Mouse (Mus musculus) midbrain, embryonic 11.5 days (tissue): ENCODE data around the gene Grn. TPM values are rescaled to one million over a fixed set of nuclear protein-coding genes. Genes with fewer than 3 reads are reported as not detected.

ENCODE experiments used
- ATAC-seq: fragments of 200-750 bp; cut with Nextera tagmentation; 2 replicates; pipeline ENCODE4 v1.8.0; 2017; ENCODE audit warnings: moderate TSS enrichment, moderate library complexity; ENCODE audit not compliant: low FRiP score
- DNase-seq: peaks from one replicate; pipeline ENCODE4 v3.0.0; 2015; ENCODE audit warnings: low spot score; ENCODE audit errors: missing footprints
- H3K27ac ChIP-seq: fragments of 300-500 bp; sonication (generic); 2 replicates; pipeline ENCODE4 v1.5.1; 2014; ENCODE audit warnings: low read depth, low read length
- H3K27me3 ChIP-seq: fragments of 300-500 bp; sonication (generic); 2 replicates; pipeline ENCODE4 v1.6.1; 2014; ENCODE audit warnings: mild to moderate bottlenecking, low read length, moderate library complexity, mixed read lengths; ENCODE audit not compliant: control insufficient read depth, insufficient read depth
- H3K36me3 ChIP-seq: fragments of 300-500 bp; sonication (generic); 2 replicates; pipeline ENCODE4 v1.6.1; 2014; ENCODE audit warnings: mild to moderate bottlenecking, low read length, moderate library complexity, mixed read lengths; ENCODE audit not compliant: control insufficient read depth, insufficient read depth
- H3K4me1 ChIP-seq: fragments of 300-500 bp; sonication (generic); 2 replicates; pipeline ENCODE4 v1.6.1; 2014; ENCODE audit warnings: low read length; ENCODE audit not compliant: control insufficient read depth, insufficient read depth
- H3K4me2 ChIP-seq: fragments of 300-500 bp; sonication (generic); 2 replicates; pipeline ENCODE4 v1.6.1; 2014; ENCODE audit warnings: mild to moderate bottlenecking, moderate library complexity
- H3K4me3 ChIP-seq: fragments of 300-500 bp; sonication (generic); 2 replicates; pipeline ENCODE4 v1.5.1; 2014; ENCODE audit warnings: low read depth, low read length
- H3K9ac ChIP-seq: fragments of 300-500 bp; sonication (generic); 2 replicates; pipeline ENCODE4 v1.6.1; 2014; ENCODE audit warnings: low read length
- H3K9me3 ChIP-seq: fragments of 300-500 bp; sonication (generic); 2 replicates; pipeline ENCODE4 v1.6.1; 2016; ENCODE audit warnings: low read length; ENCODE audit not compliant: control insufficient read depth
- WGBS: fragments of 180-500 bp; shearing (Covaris S2); extraction: QIAGEN DNeasy Blood & Tissue Kit; methylation state at CpG from one replicate; pipeline ENCODE4 v1.1.7; 2014; 5-methylcytosine and 5-hydroxymethylcytosine counted together
- polyA plus RNA-seq: library from polyadenylated mRNA; unstranded; fragments of >200 nt; fragmentation: Nextera tagmentation; extraction: Ambion mirVana; gene quantifications from 2 replicates; pipeline ENCODE4 v1.2.1, GENCODE M21; 2014

Grn gene
- polyA plus RNA-seq, 1 experiment from 2014 or later, result 39.3 TPM

DNA sequence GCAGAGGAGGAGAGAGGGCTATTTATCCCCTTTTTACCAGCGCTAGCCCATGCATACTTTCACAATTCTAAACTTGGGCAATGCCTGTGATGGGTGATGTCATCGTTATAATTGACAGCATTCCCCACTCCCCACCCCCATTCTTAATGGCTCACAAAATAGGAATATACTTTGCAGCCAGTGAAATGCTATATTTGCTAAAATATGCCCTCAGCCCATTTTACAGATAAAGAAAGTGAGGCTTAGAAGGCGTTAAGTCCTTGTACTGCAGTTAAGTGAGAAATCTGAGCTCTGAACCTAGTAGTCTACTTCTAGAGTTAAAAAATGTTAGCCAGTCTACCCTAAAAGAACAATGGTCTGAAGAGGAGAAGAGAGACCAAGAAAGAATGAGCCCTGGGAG is 14.2 kb downstream of the Grn start:
- Histone ChIP-seq H3K4me1 (peaks cover 27% of the 10 kb centered on the region), H3K4me3 (no peak overlapping the region; the same call in 1 of the 2 replicates), H3K27me3 (peaks cover 10% of the 10 kb centered on the region), H3K9ac (no peak overlapping the region), H3K27ac (no peak overlapping the region), H3K9me3 (no peaks in the 10 kb centered on the region), H3K36me3 (peaks cover 20% of the 10 kb centered on the region), H3K4me2 (peak overlapping the region; percentile 86; the same call in 1 of the 2 replicates)
- ATAC-seq, result no peak
- peak; percentile 79 for DNase-seq
- WGBS, result 68% methylated on average over 3 of the region's 3 CpGs

- Histone ChIP-seq H3K27me3 (peaks cover 11% of the 10 kb centered on the region), H3K4me2 (peak overlapping the region; percentile 86), H3K36me3 (peaks cover 18% of the 10 kb centered on the region), H3K4me3 (no peak overlapping the region; the same call in 1 of the 2 replicates), H3K9ac (no peak overlapping the region), H3K9me3 (no peaks in the 10 kb centered on the region), H3K27ac (no peak overlapping the region), H3K4me1 (peaks cover 27% of the 10 kb centered on the region)
- 4% methylated on average over 6 of the region's 6 CpGs for WGBS
- ATAC-seq (peak; percentile 26; the same call in 1 of the 2 replicates), DNase-seq (peak; percentile 85)
Measured at GRCm38 (mm10) chr11:102444781-102445180, 14.7 kb downstream of the Grn start.

DNA sequence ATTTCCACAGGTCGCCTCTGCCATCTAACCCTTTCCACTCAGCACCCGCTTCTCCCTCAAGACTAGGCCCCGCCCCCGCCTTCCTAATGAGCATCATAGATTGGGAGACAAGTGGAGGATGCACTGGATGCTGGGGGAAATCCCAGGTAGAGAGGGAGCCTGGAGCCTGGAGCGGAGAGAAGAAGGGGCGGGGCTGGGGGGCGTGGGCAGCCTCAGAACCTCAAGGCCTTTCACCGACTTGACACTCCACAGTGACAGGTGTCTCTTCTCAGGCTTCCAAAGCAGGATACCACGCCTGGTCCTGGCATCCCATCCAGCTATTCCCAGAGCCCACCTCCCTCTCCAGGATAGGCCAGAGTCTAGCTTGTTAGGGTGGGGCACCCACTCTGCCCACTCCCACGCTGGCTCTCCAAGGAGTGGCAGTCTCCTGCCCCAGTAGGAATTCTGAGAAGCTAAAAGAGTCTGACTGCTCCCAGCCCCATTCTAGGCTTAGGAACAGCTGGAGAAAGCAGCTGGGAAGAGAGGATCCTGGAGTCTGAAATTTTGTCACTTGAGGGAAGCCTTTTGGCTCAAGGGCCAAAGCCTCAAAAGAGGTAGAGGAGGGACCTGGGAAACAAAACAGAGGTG is 15.3 kb downstream of the Grn start:
- ATAC-seq (no peak), DNase-seq (peak; percentile 85)
- WGBS, result 12% methylated on average over 10 of the region's 10 CpGs
- H3K27ac ChIP-seq, result no peak overlapping the region
- no peaks in the 10 kb centered on the region for H3K9me3 ChIP-seq
- peaks cover 27% of the 10 kb centered on the region for H3K4me1 ChIP-seq
- H3K4me2 ChIP-seq, result peak overlapping the region; percentile 86
- H3K9ac ChIP-seq, result peak overlapping the region; percentile 99; the same call in 1 of the 2 replicates
- H3K27me3 ChIP-seq, result peaks cover 11% of the 10 kb centered on the region
- H3K4me3 ChIP-seq, result peak overlapping the region; percentile 93
- peaks cover 16% of the 10 kb centered on the region for H3K36me3 ChIP-seq

DNA sequence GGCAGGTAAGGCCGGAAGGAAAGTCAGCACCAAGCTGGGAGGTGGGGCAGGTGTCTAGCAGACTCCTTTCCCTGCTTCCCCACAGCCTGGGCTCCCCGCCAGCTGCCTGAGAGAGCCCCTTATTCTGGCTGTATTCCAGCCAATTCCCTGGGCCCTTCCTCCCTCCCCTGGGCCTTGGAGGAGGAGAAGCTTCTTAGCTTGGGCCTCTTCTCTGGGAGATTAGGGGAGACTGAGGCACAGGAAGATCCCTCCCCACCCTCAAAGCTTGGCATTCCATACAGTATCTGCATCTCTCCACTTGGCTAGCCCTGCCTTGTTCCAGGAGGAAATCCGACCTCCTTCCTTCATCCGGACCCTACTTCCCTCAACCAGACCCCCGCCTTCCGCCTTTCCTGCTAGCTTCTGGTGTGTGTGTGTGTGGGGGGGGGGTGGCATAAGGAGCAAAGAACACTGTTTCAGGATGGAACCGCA is 15.8 kb downstream of the Grn start:
- Histone ChIP-seq H3K36me3 (peaks cover 15% of the 10 kb centered on the region), H3K9me3 (no peaks in the 10 kb centered on the region), H3K4me1 (peaks cover 27% of the 10 kb centered on the region), H3K9ac (peak overlapping the region; percentile 99), H3K4me3 (peak overlapping the region; percentile 93), H3K27ac (no peak overlapping the region), H3K4me2 (peak overlapping the region; percentile 86), H3K27me3 (peaks cover 11% of the 10 kb centered on the region)
- peak; percentile 83 for DNase-seq
- no peak for ATAC-seq
- 22% methylated on average over 7 of the region's 7 CpGs for WGBS

DNA sequence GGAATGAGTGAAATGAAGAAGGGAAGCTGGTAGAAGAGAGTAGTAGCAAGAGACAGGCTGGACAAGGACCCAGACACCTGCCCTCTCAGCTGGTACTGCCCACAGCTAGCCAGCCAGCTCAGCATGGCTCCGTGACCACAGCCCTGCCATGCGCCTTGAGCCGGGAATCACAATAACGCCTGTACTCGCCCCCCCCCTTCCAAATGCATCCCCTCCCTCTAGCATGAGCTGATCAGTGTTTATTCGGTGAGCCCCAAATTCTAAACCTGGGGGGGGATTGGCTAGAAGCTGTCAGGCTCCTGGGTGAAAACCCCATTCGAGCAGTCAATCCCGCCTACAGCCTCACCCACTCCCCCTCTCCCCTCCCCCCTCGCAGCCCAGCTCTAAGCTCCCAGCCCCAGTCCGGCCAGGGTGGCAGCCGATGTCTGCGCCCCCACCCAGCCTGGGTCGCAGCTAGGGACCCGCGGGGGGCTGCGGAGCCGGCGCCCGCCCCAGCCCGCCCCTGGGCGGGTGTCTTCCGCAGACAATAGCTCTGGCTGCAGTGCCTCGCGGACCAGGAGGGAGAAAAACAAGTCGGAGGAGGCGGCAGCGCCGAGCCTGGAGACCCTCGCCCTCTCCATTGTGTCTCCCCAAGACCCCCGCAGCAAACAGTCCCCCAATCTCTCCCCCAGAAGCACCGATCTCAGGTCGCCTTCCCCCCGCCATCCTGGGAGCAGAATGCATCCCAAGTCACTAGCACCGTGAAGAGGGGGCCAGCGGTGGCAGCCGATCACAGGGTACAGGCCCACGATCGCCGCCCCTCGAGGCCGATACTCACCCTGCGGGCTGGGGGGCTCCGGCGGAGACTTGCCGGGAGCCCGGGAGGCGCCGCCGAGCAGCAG is 16.7 kb downstream of the Grn start:
- H3K4me2 ChIP-seq, result peak overlapping the region; percentile 86
- no peaks in the 10 kb centered on the region for H3K9me3 ChIP-seq
- H3K36me3 ChIP-seq, result peaks cover 8% of the 10 kb centered on the region; the same call in 1 of the 2 replicates
- WGBS, result under 1% methylated on average over 47 of the region's 49 CpGs
- ATAC-seq (peak; percentile 72), DNase-seq (peak; percentile 97)
- H3K27me3 ChIP-seq, result peaks cover 11% of the 10 kb centered on the region
- peak overlapping the region; percentile 90 for H3K27ac ChIP-seq
- H3K4me1 ChIP-seq, result peaks cover 27% of the 10 kb centered on the region
- peak overlapping the region; percentile 99 for H3K9ac ChIP-seq
- peak overlapping the region; percentile 93 for H3K4me3 ChIP-seq

DNA sequence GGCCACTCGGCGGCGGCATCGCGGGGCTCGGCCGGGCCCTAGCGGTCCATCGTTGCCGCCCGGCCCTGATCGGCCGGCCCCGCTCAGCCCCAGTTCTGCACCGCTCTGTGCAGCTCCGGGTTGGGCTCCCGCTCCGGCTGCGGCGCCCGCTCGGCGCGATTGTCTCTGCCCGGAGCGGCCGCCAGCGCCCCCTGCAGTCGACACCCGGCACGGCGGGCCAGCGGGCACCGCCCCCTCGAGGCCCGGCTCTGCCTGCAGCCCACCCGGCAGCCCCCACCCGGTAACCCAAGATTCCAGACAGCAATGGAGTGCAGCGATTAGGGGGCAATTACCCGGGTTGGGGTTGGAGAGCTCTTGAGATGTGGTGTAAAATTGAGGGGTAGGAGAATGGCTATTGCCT is 17.4 kb downstream of the Grn start, which contains the start of gene Fam171a2:
Fam171a2 (minus strand) TSS at position 186 of the 400 bp plus-strand sequence.
- H3K9ac ChIP-seq, result peak within 1 kb of the TSS; percentile 99
- no peaks in the 10 kb centered on the region for H3K9me3 ChIP-seq
- H3K4me2 ChIP-seq, result peak within 1 kb of the TSS; percentile 86
- H3K27ac ChIP-seq, result peak within 1 kb of the TSS; percentile 90
- ATAC-seq (peak; percentile 86), DNase-seq (peak; percentile 99)
- peaks cover 4% of the 10 kb centered on the region; the same call in 1 of the 2 replicates for H3K36me3 ChIP-seq
- WGBS, result under 1% methylated on average over 28 of the region's 40 CpGs
- peaks cover 11% of the 10 kb centered on the region for H3K27me3 ChIP-seq
- H3K4me3 ChIP-seq, result peak within 1 kb of the TSS; percentile 93
- peaks cover 27% of the 10 kb centered on the region for H3K4me1 ChIP-seq

DNA sequence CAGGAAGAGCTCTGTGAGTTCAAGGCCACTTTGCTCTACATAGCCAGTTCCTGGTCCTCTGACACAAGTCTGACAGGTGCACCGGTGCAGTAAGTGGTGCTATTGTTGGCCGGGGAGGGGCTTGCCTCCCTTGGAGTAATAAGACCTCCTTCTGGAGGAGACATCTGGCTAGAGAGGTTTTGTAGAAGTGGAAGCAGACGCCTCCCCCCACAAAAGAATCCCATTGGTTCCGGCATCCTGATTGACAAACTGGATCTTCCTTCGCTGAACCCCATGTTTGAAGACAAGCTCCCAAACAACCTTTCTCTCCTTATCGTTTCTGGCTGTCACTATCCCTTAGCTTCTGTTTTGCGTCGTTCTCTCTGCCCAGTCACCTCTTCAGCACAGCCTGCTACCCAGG is 18.2 kb downstream of the Grn start:
- H3K9ac ChIP-seq, result no peak overlapping the region
- no peak overlapping the region for H3K4me3 ChIP-seq
- H3K4me2 ChIP-seq, result no peak overlapping the region
- no peaks in the 10 kb centered on the region for H3K9me3 ChIP-seq
- peaks cover 2% of the 10 kb centered on the region; the same call in 1 of the 2 replicates for H3K36me3 ChIP-seq
- peak; percentile 80 for DNase-seq
- ATAC-seq, result no peak
- peaks cover 11% of the 10 kb centered on the region for H3K27me3 ChIP-seq
- WGBS, result 14% methylated on average over 8 of the region's 8 CpGs
- H3K4me1 ChIP-seq, result peaks cover 27% of the 10 kb centered on the region
- no peak overlapping the region for H3K27ac ChIP-seq

DNA sequence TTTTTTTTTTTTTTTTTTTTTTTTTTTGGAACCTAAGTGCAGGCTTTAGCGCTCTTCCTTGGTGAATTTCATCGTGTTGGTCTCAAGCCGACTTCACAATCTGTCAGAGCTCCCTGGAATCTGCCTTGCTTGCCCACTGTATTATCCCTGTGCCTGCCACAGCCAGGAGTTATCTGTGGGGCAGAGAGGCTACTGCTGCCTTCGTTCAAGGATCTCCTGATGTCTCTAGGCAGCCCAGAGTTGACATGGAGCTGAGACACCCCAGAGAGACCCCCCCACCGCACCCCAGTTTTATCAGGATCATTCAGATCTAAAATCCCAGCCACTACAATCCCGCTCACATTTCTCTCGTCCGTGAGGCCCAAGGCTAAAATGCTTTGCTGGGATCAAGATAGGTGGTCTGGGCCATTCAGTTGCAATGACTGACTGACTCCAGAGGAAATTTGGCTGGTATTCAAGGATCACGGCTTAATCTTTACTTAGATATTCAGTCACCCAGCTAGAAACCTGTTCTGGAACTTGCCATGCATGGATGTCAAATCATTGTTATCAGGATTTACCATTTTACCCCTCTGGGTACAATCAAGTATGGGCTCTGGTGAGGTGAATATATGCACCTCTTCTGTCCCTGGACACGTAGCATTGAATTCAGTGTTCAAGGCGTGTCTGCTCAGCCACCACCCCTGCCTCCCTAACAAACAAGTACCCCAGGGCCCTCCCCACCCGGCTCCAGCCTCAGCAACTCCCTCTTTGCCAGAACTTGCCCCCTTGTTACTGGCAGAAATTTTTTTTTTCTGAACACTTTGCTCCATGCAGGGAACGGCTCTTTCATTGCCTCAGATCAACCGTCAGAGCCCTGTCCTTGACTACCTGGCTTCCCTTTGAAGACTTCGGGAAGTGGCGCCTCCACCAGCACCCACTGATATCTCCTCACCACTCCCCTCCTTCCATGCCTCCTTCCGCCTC is 19.2 kb downstream of the Grn start:
- H3K9me3 ChIP-seq, result no peaks in the 10 kb centered on the region
- H3K36me3 ChIP-seq, result no peaks in the 10 kb centered on the region
- DNase-seq (peak; percentile 72), ATAC-seq (no peak)
- peaks cover 11% of the 10 kb centered on the region for H3K27me3 ChIP-seq
- peaks cover 22% of the 10 kb centered on the region for H3K4me1 ChIP-seq
- no peak overlapping the region for H3K4me3 ChIP-seq
- H3K27ac ChIP-seq, result no peak overlapping the region
- H3K9ac ChIP-seq, result no peak overlapping the region
- 47% methylated on average over 17 of the region's 17 CpGs for WGBS
- H3K4me2 ChIP-seq, result no peak overlapping the region
